Mouse (Mus musculus): ENCODE data around the gene Mis18bp1. TPM values are rescaled to one million over a fixed set of nuclear protein-coding genes. Genes with fewer than 3 reads are reported as not detected.

The Mis18bp1 gene
- polyA plus RNA-seq, 1 experiment from 2014 or later = 55.6 TPM

Other genes with a start within 250 kb of the Mis18bp1 start
- gene Klhl28, start 207.1 kb downstream of the Mis18bp1 start, polyA plus RNA-seq (2014; fragmentation: Nextera tagmentation; extraction: Ambion mirVana) = 12.3 and 15.0 TPM in 2 replicates
- gene Togaram1, start 206.8 kb downstream of the Mis18bp1 start, polyA plus RNA-seq (2014; fragmentation: Nextera tagmentation; extraction: Ambion mirVana) = 30.2 and 34.2 TPM in 2 replicates
- gene Prpf39, start 136.3 kb downstream of the Mis18bp1 start, polyA plus RNA-seq (2014; fragmentation: Nextera tagmentation; extraction: Ambion mirVana) = 56.4 and 58.7 TPM in 2 replicates
- 390 and 402 TPM in 2 replicates for gene Fkbp3, start 98.6 kb downstream of the Mis18bp1 start, polyA plus RNA-seq (2014; fragmentation: Nextera tagmentation; extraction: Ambion mirVana)
- 7.5 and 10.2 TPM in 2 replicates for gene Fancm, start 97.0 kb downstream of the Mis18bp1 start, polyA plus RNA-seq (2014; fragmentation: Nextera tagmentation; extraction: Ambion mirVana)
- not detected in 2 replicates for gene Wdr20rt, start 52.9 kb upstream of the Mis18bp1 start, polyA plus RNA-seq (2014; fragmentation: Nextera tagmentation; extraction: Ambion mirVana)

Data from intestine, embryonic 14.5 days (tissue).